Mouse (Mus musculus): ENCODE measurements around the gene Itfg2.
"Not testable (repeated sequence)": the region's sequence is repeated elsewhere in the genome, so short reads cannot be mapped to it uniquely, and the experiment has no call there.

Gene Itfg2

GRCm38 (mm10) chr6:128383752-128384151 lies 41.0 kb downstream of the Itfg2 start:
- DNase-seq (ENCODE audit: low spot score) = no peak

DNA sequence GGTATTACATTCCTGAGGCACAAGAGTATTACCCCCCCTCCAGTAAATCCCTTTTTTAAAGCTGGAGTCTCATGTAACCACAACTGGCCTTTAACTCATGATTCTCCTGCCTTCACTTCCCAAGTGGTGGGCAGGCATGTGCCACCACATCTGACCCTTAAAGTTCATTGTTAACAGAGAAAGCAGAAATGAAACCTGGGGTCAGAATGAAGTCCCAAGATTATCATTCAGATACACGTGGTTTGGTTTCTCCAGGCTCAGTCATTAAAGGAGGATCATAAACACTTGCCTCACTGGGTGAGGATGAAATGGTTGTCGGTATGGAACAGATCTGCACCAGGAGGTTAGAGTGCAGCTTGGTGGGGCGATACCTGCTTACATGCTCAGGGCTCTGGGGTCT lies 43.5 kb downstream of the Itfg2 start:
- no peak for DNase-seq (ENCODE audit: low spot score)

DNA sequence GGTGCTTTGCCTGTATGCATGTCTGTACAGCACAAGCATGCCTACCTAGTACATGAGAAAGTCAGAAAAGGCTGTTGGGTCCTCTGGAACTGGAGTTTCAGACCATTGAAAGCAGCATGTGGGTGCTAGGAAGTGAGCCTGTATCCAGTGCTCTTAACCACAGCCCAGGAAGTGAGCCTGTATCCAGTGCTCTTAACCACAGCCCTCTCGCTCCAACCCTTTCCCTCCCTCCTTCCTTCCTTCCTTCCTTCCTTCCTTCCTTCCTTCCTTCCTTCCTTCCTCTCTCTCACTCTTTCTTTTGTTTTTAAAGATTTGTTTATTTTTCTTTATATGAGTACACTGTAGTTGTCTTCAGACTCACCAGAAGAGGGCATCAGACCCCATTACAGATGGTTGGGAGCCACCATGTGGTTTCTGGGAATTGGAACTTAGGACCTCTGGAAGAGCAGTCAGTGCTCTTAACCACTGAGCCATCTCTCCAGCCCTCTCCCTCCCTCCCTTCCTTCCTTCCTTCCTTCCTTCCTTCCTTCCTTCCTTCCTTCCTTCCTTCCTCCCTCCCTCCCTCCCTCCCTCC lies 44.0 kb downstream of the Itfg2 start:
- not testable (repeated sequence) for DNase-seq (ENCODE audit: low spot score)

- no peak for DNase-seq (ENCODE audit: low spot score)
Measured at GRCm38 (mm10) chr6:128379636-128380035, 45.1 kb downstream of the Itfg2 start.

- DNase-seq (ENCODE audit: low spot score) = no peak
Measured at GRCm38 (mm10) chr6:128376371-128377085, 48.2 kb downstream of the Itfg2 start.

- no peak for DNase-seq (ENCODE audit: low spot score)
Measured at GRCm38 (mm10) chr6:128375192-128375591, 49.5 kb downstream of the Itfg2 start, which contains the start of the genes Tex52 and Gm44596. TSS of gene Tex52 (plus strand) at chr6:128375456. TSS of gene Gm44596 (plus strand) at chr6:128375503.

DNA sequence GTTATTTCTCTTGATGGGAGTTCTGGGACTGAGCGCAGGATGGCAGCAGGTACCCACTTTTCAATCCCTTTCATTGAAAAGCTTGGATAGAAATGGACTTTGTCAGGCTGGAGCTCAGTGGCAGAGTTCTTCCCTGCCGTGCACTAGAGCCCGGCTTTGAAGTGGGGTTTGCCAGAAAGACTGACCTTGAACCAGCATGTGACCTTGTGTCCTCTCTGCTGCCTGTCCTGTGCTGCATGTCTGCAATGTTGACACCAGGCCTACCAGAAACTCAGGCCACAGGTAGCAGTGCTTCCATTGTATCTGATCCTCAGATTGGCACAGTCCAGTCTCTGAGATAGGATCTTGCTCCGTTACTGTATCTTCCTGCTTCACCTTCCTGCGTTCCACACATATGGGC lies 54.7 kb downstream of the Itfg2 start:
- DNase-seq (ENCODE audit: low spot score) = no peak

DNA sequence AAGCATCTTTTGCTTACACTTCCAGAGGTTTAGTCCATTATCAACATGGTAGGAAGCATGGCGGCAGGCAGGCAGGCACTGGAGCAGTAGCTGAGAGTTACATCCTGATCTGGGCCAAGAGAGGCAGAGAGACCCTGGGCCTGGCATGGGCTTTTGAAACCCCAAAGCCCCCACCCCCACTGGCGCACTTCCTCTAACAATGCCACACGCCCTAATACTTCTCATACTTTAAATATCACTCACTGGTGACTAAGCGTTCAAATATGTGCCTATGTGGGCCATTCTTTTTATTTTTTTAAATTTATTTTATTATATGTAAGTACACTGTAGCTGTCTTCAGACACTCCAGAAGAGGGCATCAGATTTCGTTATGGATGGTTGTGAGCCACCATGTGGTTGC lies 58.3 kb downstream of the Itfg2 start:
- no peak for DNase-seq (ENCODE audit: low spot score)

DNA sequence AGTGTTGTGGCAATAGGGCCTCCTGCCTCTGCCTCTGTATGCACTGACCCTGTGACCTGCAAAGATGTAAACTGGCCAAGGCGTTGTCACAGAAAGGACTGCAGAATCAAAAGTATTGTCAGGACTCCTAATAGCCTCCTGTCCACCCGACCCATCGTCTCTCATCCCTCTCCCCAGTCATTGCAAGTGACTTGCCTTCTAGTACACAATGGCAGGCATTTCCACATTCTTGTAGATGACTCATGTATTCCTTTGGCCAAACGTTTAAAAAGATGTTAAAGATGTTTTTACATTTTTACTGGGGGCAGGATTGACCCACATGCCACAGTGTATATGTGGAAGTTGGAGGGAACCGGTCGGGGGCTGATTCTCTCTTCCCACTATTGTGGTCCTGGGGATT lies 60.0 kb downstream of the Itfg2 start:
- DNase-seq (ENCODE audit: low spot score) = no peak

GRCm38 (mm10) chr6:128363007-128363825 lies 61.5 kb downstream of the Itfg2 start:
- DNase-seq (ENCODE audit: low spot score) = no peak

DNA sequence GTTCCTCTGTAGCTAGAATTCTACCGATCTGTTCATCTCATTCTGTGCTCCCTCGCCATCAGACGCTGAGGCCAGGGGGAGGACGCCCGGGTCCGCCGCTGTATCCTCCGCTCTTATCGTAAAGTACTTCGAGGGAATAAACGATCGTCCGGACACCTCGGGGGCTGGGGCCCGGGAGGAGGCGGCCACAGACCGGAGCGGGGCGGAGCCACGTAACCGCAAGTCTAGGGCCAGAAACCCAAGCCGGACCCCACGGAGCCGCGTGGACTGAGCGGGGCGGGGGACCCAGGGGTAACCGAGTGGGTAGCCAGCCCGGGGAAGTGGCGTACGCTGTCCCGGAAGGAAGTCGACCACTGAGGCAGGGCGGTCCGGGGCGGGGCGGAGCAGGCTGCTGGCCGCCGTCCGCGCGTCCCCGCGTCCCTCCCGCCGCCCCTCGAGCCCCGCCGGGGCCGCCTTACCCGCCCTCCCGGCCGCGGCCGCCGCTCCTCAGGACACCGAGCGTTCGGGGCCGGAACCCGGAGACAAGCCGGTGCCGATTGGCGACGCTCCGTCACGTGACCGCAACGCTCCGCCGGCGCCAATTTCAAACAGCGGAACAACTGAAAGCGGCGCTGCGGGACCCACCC lies 62.2 kb downstream of the Itfg2 start, which contains the start of the genes Rhno1 and Foxm1:
TSS of gene Rhno1 (minus strand) at position 531 of the 626 bp plus-strand sequence.
TSS of gene Foxm1 (plus strand) at position 587 of the 626 bp plus-strand sequence.
- peak; percentile 78 for DNase-seq (ENCODE audit: low spot score)

DNA sequence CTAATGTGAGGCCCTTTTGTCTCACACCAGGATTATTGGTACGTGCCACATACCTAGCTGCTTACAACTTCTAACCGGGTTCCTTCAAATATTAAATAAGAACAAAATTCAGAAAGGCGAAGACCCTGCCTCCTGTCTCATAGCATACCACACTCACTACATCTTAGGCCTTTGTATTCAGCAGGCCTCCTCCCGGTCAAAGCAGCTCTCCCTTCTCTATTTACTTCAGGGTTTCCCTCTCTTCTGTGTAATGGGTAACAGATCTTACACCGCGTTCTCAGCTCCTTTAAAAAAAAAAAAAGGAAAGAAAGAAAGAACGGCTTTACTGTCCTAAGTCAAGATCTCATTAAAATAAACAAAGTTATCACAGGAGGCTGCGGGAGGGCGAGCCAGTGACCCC lies 62.8 kb downstream of the Itfg2 start:
- no peak for DNase-seq (ENCODE audit: low spot score)

Measured in ovary, adult 18-20 months (tissue).